Comparison of ENCODE assay signal across 19 mouse cellular contexts in genomic region chr3:26795851-26796538, GRCm38 (mm10).
A peak's percentile ranks its signal among the peaks of the same experiment; 100 is the strongest.
DNase-seq lines count a peak whose midpoint lies in the region; ATAC-seq and TF ChIP-seq lines count a peak whose summit lies in the region.
"Had no signal": no experiment of that assay in that cellular context is flagged by ENCODE, and none has a peak within 500 bp of the region (broad histone marks: within the 10 kb centered on the region; RNA-seq: fewer than 3 reads in every experiment).

No protein-coding gene starts in this region.

- H3K4me2 ChIP-seq in hindbrain, embryonic 14.5 days (replicated peaks), result no peak overlapping the region
- no peak overlapping the region for H3K4me2 ChIP-seq in midbrain, embryonic 13.5 days (replicated peaks)
- H3K4me2 ChIP-seq: embryonic facial prominence, embryonic 15.5 days; limb, embryonic 15.5 days; liver, embryonic 15.5 days had no signal

- H3K27me3 ChIP-seq in hindbrain, embryonic 14.5 days (ENCODE audit: control insufficient read depth, insufficient read depth, low read length), result no peaks in the 10 kb centered on the region
- no peaks in the 10 kb centered on the region for H3K27me3 ChIP-seq in midbrain, embryonic 13.5 days
- H3K27me3 ChIP-seq: embryonic facial prominence, embryonic 15.5 days; limb, embryonic 15.5 days; liver, embryonic 15.5 days had no signal

- no peak overlapping the region for H3K27ac ChIP-seq in hindbrain, embryonic 14.5 days
- H3K27ac ChIP-seq in midbrain, embryonic 13.5 days, result 0 out of 2 replicates have a peak overlapping the region, but pooled peaks have one; percentile 5
- H3K27ac ChIP-seq: embryonic facial prominence, embryonic 15.5 days; gastrocnemius, adult 2 months; heart, embryonic 10.5 days; kidney, postnatal 0 days; limb, embryonic 15.5 days; liver, embryonic 15.5 days had no signal

- peak; percentile 66; the same call in 1 of the 2 replicates for ATAC-seq in hindbrain, embryonic 14.5 days (ENCODE audit: low FRiP score)
- ATAC-seq in midbrain, embryonic 13.5 days, result peak; percentile 82
- ATAC-seq: lung, postnatal 0 days had no signal

- no peaks in the 10 kb centered on the region for H3K4me1 ChIP-seq in hindbrain, embryonic 14.5 days (replicated peaks; ENCODE audit: control insufficient read depth, insufficient read depth, low read length)
- H3K4me1 ChIP-seq in midbrain, embryonic 13.5 days (replicated peaks), result peaks cover 7% of the 10 kb centered on the region
- H3K4me1 ChIP-seq in lung, adult 2 months (ENCODE audit: control insufficient read depth, insufficient read depth, low read length), result no peaks in the 10 kb centered on the region
- H3K4me1 ChIP-seq: embryonic facial prominence, embryonic 15.5 days; heart, embryonic 10.5 days; limb, embryonic 15.5 days; liver, embryonic 15.5 days had no signal

- no peaks in the 10 kb centered on the region for H3K36me3 ChIP-seq in hindbrain, embryonic 14.5 days (replicated peaks; ENCODE audit: control insufficient read depth, insufficient read depth)
- no peaks in the 10 kb centered on the region for H3K36me3 ChIP-seq in midbrain, embryonic 13.5 days
- H3K36me3 ChIP-seq: embryonic facial prominence, embryonic 15.5 days; heart, embryonic 10.5 days; limb, embryonic 15.5 days; liver, embryonic 15.5 days had no signal

- DNase-seq in embryo, embryonic 10.5 days (ENCODE audit: low spot score), result peak; percentile 7
- no peak for DNase-seq in embryo, embryonic 10 days (ENCODE audit: low spot score)
- DNase-seq in brain, embryonic 14.5 days (ENCODE audit: low read depth), result peak; percentile 57
- DNase-seq in hindbrain, embryonic 14.5 days (ENCODE audit: low spot score), result no peak
- DNase-seq in lung, adult 2 months, result no peak
- no peak for DNase-seq in heart, postnatal 36 days
- no peak for DNase-seq in adrenal gland, postnatal 36 days
- DNase-seq: adrenal gland, adult 2 months; cerebellum, adult 9-11 months; gastrocnemius, adult 2 months; kidney, adult 18-20 months; thymus, postnatal 25 days had no signal

- 44% methylated on average over 7 of the region's 7 CpGs for WGBS in hindbrain, embryonic 14.5 days
- WGBS in midbrain, embryonic 13.5 days, result 46% methylated on average over 7 of the region's 7 CpGs
- WGBS in lung, adult 2 months, result 90% methylated on average over 7 of the region's 7 CpGs

- no peak overlapping the region for H3K9ac ChIP-seq in hindbrain, embryonic 14.5 days
- H3K9ac ChIP-seq in midbrain, embryonic 13.5 days (replicated peaks), result no peak overlapping the region
- H3K9ac ChIP-seq: embryonic facial prominence, embryonic 15.5 days; limb, embryonic 15.5 days; liver, embryonic 15.5 days had no signal

- intact Hi-C loops in heart, postnatal 36 days (cut with DNase I), result no loop called here

- TF ChIP-seq POLR2A in brain, embryonic 14.5 days (IDR thresholded peaks at IDR 0.05; ENCODE audit: borderline replicate concordance, extremely low read depth, insufficient read depth, insufficient read length, poor library complexity, severe bottlenecking), result no peak
- TF ChIP-seq POLR2A in lung, adult 2 months (IDR thresholded peaks at IDR 0.05; ENCODE audit: borderline replicate concordance, extremely low read depth, low read depth, low read length), result no peak

- H3K4me3 ChIP-seq in hindbrain, embryonic 14.5 days (replicated peaks; ENCODE audit: low read length), result no peak overlapping the region
- no peak overlapping the region for H3K4me3 ChIP-seq in midbrain, embryonic 13.5 days (replicated peaks)
- H3K4me3 ChIP-seq in lung, adult 2 months (replicated peaks; ENCODE audit: extremely low read depth, low read depth, low read length), result no peak overlapping the region
- H3K4me3 ChIP-seq: embryonic facial prominence, embryonic 15.5 days; gastrocnemius, adult 2 months; heart, embryonic 10.5 days; limb, embryonic 15.5 days; liver, embryonic 15.5 days had no signal

- no peak for TF ChIP-seq CTCF in brain, embryonic 14.5 days (IDR thresholded peaks at IDR 0.05; ENCODE audit: borderline replicate concordance, extremely low read depth, insufficient read depth, insufficient read length)
- no peak for TF ChIP-seq CTCF in lung, adult 2 months (IDR thresholded peaks at IDR 0.05; ENCODE audit: insufficient read depth, low read length)

- no peaks in the 10 kb centered on the region for H3K9me3 ChIP-seq in hindbrain, embryonic 14.5 days (ENCODE audit: control insufficient read depth, low read length)
- no peaks in the 10 kb centered on the region for H3K9me3 ChIP-seq in midbrain, embryonic 13.5 days
- H3K9me3 ChIP-seq: embryonic facial prominence, embryonic 15.5 days; heart, embryonic 10.5 days; limb, embryonic 15.5 days; liver, embryonic 15.5 days had no signal

Comparison
In these comparisons a context has a peak if more than half of its experiments do, and no peak if none do; other contexts are left out.
1. DNase-seq: peak in embryo, embryonic 10.5 days (single experiment) and brain, embryonic 14.5 days (single experiment); none in embryo, embryonic 10 days (single experiment), hindbrain, embryonic 14.5 days (single experiment), lung, adult 2 months (single experiment), heart, postnatal 36 days (0 of 2) and adrenal gland, postnatal 36 days (0 of 2).